Mouse (Mus musculus): Measurements from ENCODE around the gene Gm47429. TPM values are rescaled to one million over a fixed set of nuclear protein-coding genes. Genes with fewer than 3 reads are reported as not detected.

Gene Gm47429
- total and polyA plus RNA-seq, 2 experiments from 2014 or later = not detected

DNA sequence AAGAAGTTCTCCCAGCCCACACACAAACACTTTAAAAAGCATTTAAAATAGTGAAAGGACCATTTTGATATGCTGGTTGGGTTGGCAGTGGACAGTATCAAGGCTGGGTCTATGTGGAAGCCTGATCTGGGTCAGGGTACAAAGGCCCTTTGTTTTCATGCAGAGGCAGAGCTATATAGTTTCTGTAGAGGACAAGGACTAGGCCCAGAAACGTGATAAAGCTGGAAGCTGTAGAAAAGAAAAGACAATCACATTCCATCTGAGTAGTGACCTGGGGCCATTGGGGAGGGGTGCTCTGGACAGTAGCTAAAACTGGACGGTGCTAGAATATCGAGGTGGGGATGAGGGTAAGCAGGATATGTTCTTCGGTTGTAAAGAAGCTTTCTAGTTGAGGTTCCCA is 1.5 kb upstream of the Gm47429 start:
- Histone ChIP-seq H3K9ac (replicated peaks; ENCODE audit: low read length, poor library complexity, severe bottlenecking) (no peak overlapping the region), H3K4me2 (ENCODE audit: low read depth, low read length, poor library complexity, severe bottlenecking) (no peak overlapping the region), H3K9me3 (ENCODE audit: low read length) (no peaks in the 10 kb centered on the region), H3K27ac (ENCODE audit: low read depth, low read length) (no peak overlapping the region), H3K36me3 (ENCODE audit: insufficient read depth, low read length) (no peaks in the 10 kb centered on the region), H3K4me3 (ENCODE audit: low read depth, low read length) (no peak overlapping the region), H3K27me3 (ENCODE audit: insufficient read depth, low read length) (no peaks in the 10 kb centered on the region), H3K4me1 (ENCODE audit: insufficient read depth, low read length) (no peaks in the 10 kb centered on the region)
- no peak for DNase-seq (ENCODE audit: low spot score)
- no peak for TF ChIP-seq CTCF (IDR thresholded peaks at IDR 0.05)
- WGBS = 60% methylated on average over 4 of the region's 4 CpGs
- no peak for ATAC-seq (ENCODE audit: low FRiP score)

DNA sequence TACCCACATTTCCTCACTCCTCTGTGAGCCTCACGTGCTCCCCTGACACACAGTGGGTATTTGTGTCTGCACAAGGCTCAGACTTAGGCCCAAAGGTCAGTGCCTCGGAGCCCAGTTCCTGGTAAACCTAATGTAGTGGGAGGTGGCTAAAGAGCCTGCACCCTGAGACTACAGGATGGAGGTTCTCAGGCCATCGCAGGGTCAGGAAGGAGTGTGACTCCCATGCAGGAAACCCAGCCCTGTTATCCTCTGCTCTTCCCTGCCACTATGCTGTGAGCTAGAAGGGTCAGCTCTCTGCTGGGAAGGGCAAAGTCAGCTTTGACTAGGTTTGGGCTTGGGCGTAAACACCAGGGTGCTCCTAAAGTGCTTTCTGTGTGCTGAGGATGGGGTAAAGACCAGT is 17.0 kb downstream of the Gm47429 start:
- Histone ChIP-seq H3K27ac (ENCODE audit: low read depth, low read length) (no peak overlapping the region), H3K4me3 (ENCODE audit: low read depth, low read length) (no peak overlapping the region), H3K36me3 (ENCODE audit: insufficient read depth, low read length) (peaks cover 62% of the 10 kb centered on the region), H3K9ac (replicated peaks; ENCODE audit: low read length, poor library complexity, severe bottlenecking) (no peak overlapping the region), H3K4me2 (ENCODE audit: low read depth, low read length, poor library complexity, severe bottlenecking) (no peak overlapping the region), H3K4me1 (ENCODE audit: insufficient read depth, low read length) (no peaks in the 10 kb centered on the region), H3K27me3 (ENCODE audit: insufficient read depth, low read length) (no peaks in the 10 kb centered on the region), H3K9me3 (ENCODE audit: low read length) (no peaks in the 10 kb centered on the region)
- ATAC-seq (ENCODE audit: low FRiP score) = no peak
- no peak for DNase-seq (ENCODE audit: low spot score)
- no peak for TF ChIP-seq CTCF (IDR thresholded peaks at IDR 0.05)
- 97% methylated on average over 4 of the region's 4 CpGs for WGBS

DNA sequence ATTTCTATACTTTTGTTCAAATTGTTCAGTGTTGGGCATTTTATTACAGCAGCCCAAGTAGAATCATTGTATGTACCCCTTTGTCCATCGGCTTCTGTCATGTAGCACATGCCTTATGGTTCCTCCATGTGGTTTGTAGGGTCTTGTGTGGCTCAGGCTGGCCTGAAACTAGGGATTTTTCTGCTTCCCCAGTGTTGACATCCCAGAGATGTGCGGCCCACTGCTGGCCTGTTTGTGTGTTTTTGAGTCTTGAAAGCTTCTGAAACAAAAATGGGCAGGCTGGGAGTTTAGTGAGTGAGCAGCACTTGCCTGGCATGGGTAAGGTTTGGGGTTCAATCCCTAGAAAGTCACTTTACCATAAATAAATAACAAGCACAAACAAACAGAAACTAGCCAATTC is 19.2 kb downstream of the Gm47429 start:
- no peaks in the 10 kb centered on the region for H3K4me1 ChIP-seq (ENCODE audit: insufficient read depth, low read length)
- no peak overlapping the region for H3K4me3 ChIP-seq (ENCODE audit: low read depth, low read length)
- TF ChIP-seq CTCF (IDR thresholded peaks at IDR 0.05) = no peak
- no peaks in the 10 kb centered on the region for H3K27me3 ChIP-seq (ENCODE audit: insufficient read depth, low read length)
- H3K9ac ChIP-seq (replicated peaks; ENCODE audit: low read length, poor library complexity, severe bottlenecking) = no peak overlapping the region
- WGBS = 99% methylated on average over 2 of the region's 2 CpGs
- no peak overlapping the region for H3K4me2 ChIP-seq (ENCODE audit: low read depth, low read length, poor library complexity, severe bottlenecking)
- ATAC-seq (ENCODE audit: low FRiP score) = no peak
- no peak for DNase-seq (ENCODE audit: low spot score)
- no peak overlapping the region for H3K27ac ChIP-seq (ENCODE audit: low read depth, low read length)
- H3K9me3 ChIP-seq (ENCODE audit: low read length) = no peaks in the 10 kb centered on the region
- peaks cover 54% of the 10 kb centered on the region for H3K36me3 ChIP-seq (ENCODE audit: insufficient read depth, low read length)

DNA sequence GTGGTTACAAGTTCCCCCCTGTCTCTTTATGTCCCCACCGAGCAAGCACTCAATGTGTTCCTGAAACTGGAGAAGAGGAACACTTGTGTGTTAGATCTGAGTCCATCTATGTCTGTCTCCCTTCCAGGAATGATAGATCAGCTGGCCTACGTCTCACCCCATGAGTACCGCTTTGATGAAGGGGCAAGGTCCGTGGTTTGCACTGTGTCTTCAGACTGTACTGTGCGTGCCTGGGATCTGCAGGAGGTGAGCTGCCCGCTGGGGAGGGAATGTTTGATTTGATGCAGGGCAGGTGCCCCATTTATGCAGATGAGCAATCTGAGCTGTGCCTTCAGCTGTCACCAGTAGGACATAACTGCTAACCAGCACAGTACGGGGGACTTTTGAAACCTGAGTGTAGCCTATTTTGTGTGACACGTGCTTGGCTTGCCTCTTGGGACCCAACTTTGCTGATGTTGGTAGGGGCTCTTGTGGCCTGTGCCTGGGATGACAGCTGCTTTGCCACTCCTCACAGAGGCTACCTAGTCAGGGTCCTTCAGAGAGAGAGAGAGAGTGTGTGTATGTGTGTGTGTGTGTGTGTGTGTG is 20.0 kb downstream of the Gm47429 start:
- Histone ChIP-seq H3K27me3 (ENCODE audit: insufficient read depth, low read length) (no peaks in the 10 kb centered on the region), H3K9ac (replicated peaks; ENCODE audit: low read length, poor library complexity, severe bottlenecking) (no peak overlapping the region), H3K36me3 (ENCODE audit: insufficient read depth, low read length) (peaks cover 46% of the 10 kb centered on the region), H3K4me1 (ENCODE audit: insufficient read depth, low read length) (peaks cover under 1% of the 10 kb centered on the region; the same call in 1 of the 2 replicates), H3K9me3 (ENCODE audit: low read length) (no peaks in the 10 kb centered on the region), H3K4me3 (ENCODE audit: low read depth, low read length) (no peak overlapping the region), H3K27ac (ENCODE audit: low read depth, low read length) (no peak overlapping the region), H3K4me2 (ENCODE audit: low read depth, low read length, poor library complexity, severe bottlenecking) (no peak overlapping the region)
- TF ChIP-seq CTCF (IDR thresholded peaks at IDR 0.05) = no peak
- ATAC-seq (ENCODE audit: low FRiP score) = no peak
- DNase-seq (ENCODE audit: low spot score) = no peak
- 94% methylated on average over 8 of the region's 8 CpGs for WGBS

DNA sequence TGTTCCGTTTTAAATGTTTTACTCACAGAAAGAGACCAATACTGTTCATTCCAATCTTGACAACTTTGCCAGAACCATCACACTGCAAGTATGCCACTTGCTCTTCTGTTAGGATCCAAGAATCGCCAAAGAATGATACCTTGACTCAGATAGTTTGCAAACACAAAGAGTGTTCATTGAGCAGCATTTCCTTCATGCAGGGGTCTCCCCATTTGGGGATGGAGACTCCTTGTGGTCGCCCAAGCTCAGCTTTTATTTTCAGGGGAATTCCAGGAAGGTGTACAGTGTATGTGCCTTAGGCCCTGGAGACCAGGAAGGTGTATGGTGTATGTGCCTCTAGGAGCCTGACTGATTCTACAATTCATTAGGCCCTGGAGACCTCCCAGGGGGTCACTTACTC is 25.3 kb downstream of the Gm47429 start:
- DNase-seq (ENCODE audit: low spot score) = peak; percentile 12
- Histone ChIP-seq H3K4me2 (ENCODE audit: low read depth, low read length, poor library complexity, severe bottlenecking) (peak overlapping the region; percentile 88), H3K9me3 (ENCODE audit: low read length) (no peaks in the 10 kb centered on the region), H3K27ac (ENCODE audit: low read depth, low read length) (peak overlapping the region; percentile 77; the same call in 1 of the 2 replicates), H3K9ac (replicated peaks; ENCODE audit: low read length, poor library complexity, severe bottlenecking) (peak overlapping the region; percentile 91), H3K4me3 (ENCODE audit: low read depth, low read length) (peak overlapping the region; percentile 90), H3K36me3 (ENCODE audit: insufficient read depth, low read length) (peaks cover 5% of the 10 kb centered on the region), H3K4me1 (ENCODE audit: insufficient read depth, low read length) (peaks cover 3% of the 10 kb centered on the region; the same call in 1 of the 2 replicates), H3K27me3 (ENCODE audit: insufficient read depth, low read length) (no peaks in the 10 kb centered on the region)
- 39% methylated on average over 3 of the region's 3 CpGs for WGBS
- peak; percentile 32; the same call in 1 of the 2 replicates for ATAC-seq (ENCODE audit: low FRiP score)
- peak; percentile 36 for TF ChIP-seq CTCF (IDR thresholded peaks at IDR 0.05)

DNA sequence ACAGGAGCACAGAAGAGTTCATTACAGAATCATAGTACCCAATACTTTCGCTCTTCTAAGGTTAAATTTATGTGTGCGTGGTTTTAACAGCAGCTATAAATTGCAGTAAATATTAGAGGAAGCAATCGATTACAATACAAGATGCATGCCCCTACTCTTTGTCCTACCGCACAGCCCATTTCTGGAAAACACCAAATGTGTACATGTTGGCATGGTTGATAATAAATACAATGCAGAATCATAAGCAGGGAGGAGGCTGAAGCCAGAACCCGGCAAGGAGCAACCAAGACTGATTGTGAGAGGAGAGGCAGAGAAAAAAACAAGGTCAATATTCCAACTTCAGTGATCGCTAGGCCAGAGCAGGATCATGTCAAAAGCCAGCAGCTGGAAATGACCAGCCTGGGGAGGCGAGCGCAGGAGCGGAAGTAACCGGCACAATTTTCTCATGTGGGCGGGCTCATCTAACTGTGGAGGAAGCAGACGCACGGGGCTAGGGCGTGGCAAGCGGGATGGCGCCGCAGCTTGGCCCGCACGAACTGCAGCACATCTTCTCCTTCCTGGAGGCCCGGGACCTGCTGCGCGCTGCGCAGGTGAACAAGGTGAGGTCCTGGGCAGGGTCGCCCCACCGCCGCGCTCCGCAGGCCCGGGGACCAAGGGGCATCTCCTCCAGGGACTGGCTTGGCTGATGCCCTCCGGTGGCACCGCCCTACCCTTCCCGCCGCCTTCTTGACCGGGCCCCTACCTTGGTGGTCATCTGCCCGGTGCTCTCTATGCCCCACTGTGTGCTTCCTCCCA is 26.1 kb downstream of the Gm47429 start, which contains the start of gene Fbxw17:
Gene Fbxw17, plus strand, starts transcription at position 476 of the 795 bp plus-strand sequence.
- Histone ChIP-seq H3K9me3 (ENCODE audit: low read length) (no peaks in the 10 kb centered on the region), H3K27me3 (ENCODE audit: insufficient read depth, low read length) (no peaks in the 10 kb centered on the region), H3K4me2 (ENCODE audit: low read depth, low read length, poor library complexity, severe bottlenecking) (peak within 1 kb of the TSS; percentile 88), H3K36me3 (ENCODE audit: insufficient read depth, low read length) (no peaks in the 10 kb centered on the region; the same call in 1 of the 2 replicates), H3K9ac (replicated peaks; ENCODE audit: low read length, poor library complexity, severe bottlenecking) (peak within 1 kb of the TSS; percentile 91), H3K4me1 (ENCODE audit: insufficient read depth, low read length) (peaks cover 3% of the 10 kb centered on the region; the same call in 1 of the 2 replicates), H3K4me3 (ENCODE audit: low read depth, low read length) (peak within 1 kb of the TSS; percentile 90), H3K27ac (ENCODE audit: low read depth, low read length) (peak within 1 kb of the TSS; percentile 77)
- DNase-seq (ENCODE audit: low spot score) (peak; percentile 84), ATAC-seq (ENCODE audit: low FRiP score) (peak; percentile 97)
- WGBS = 11% methylated on average over 35 of the region's 35 CpGs
- no peak for TF ChIP-seq CTCF (IDR thresholded peaks at IDR 0.05)

Other genes starting within 250 kb of the Gm47429 start
- not detected in 2 replicates for gene Gm906, start 193.6 kb downstream of the Gm47429 start, total RNA-seq (2014; rRNA removed)
- gene Gm906, start 193.6 kb downstream of the Gm47429 start, polyA plus RNA-seq (2015; fragmentation: Nextera tagmentation; extraction: Ambion mirVana) = not detected in 2 replicates
- 41.8 and 42.5 TPM in 2 replicates for gene Fbxw17, start 26.0 kb downstream of the Gm47429 start, total RNA-seq (2014; rRNA removed)
- gene Fbxw17, start 26.0 kb downstream of the Gm47429 start, polyA plus RNA-seq (2015; fragmentation: Nextera tagmentation; extraction: Ambion mirVana) = 29.6 and 39.1 TPM in 2 replicates
- gene Nutm2, start 23.4 kb upstream of the Gm47429 start, total RNA-seq (2014; rRNA removed) = not detected in 2 replicates
- gene Nutm2, start 23.4 kb upstream of the Gm47429 start, polyA plus RNA-seq (2015; fragmentation: Nextera tagmentation; extraction: Ambion mirVana) = not detected in 2 replicates
- gene Gm904, start 199.3 kb upstream of the Gm47429 start, total RNA-seq (2014; rRNA removed) = not detected in 2 replicates
- not detected in 2 replicates for gene Gm904, start 199.3 kb upstream of the Gm47429 start, polyA plus RNA-seq (2015; fragmentation: Nextera tagmentation; extraction: Ambion mirVana)